Mouse (Mus musculus): ENCODE data around the gene Col6a2.

Col6a2 gene

DNA sequence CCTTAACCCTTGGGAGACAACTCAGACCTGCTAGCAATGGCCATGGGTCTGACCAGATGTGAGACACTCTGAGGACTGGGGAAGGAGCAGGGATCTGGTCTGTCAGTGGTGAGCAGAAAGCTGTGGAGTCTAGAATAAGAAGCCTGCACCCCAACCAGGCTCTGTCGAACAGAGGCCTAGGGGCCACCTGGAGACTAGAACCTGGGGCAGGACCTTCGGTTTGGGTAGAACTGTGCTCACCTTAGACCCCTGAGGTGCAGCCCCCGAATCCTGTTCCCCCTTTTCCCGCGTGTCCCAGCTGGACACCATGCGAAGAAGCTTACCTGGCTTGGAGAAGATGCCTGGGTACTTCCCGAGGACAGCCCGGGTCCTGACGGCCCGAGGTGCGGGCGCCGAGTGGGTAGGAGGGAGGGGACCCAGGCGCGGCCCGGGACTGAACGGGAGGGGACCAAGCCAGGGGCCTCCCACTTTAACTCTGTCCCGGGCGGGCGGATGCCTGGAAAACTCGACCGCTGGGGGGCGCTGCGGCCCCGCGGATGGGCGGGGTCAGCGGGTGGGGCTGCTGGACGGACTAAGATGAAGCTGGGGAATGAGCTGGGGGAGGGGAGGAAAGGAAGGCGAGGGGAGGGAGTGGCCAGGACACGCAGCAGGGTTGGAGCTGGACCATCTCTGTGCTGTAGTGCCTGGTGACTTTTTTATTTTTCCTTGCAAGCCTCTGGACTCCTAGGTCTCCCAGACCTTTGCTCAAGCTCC is at the start of gene Col6a2:
Gene Col6a2 (minus strand): TSS at position 703 of the 753 bp plus-strand sequence.
- TF ChIP-seq GATA4 (IDR thresholded peaks at IDR 0.05; ENCODE audit: insufficient replicate concordance, low read length) = no peak

DNA sequence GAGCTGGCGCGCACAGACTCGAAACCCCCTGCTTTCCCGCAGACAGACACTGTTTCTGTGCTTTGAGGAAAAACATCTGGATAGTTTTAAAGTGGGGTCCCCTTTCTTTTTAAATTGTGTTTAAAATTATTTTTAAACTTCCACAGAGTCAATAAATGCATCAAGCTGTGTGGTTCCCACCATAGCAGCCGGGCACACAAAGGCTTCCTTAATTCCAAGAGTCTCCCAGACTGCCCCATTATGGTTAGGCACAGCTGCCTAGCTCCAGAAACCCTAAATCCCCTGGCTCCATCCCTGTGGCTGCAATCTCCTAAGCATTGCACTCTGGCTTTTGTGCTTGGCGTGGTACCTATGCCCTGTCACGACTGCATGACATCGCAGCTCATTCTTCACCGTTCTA is 48.5 kb upstream of the Col6a2 start:
- TF ChIP-seq GATA4 (IDR thresholded peaks at IDR 0.05; ENCODE audit: insufficient replicate concordance, low read length) = no peak

GRCm38 (mm10) chr10:76668947-76669284 is 45.5 kb upstream of the Col6a2 start:
- no peak for TF ChIP-seq GATA4 (IDR thresholded peaks at IDR 0.05; ENCODE audit: insufficient replicate concordance, low read length)

DNA sequence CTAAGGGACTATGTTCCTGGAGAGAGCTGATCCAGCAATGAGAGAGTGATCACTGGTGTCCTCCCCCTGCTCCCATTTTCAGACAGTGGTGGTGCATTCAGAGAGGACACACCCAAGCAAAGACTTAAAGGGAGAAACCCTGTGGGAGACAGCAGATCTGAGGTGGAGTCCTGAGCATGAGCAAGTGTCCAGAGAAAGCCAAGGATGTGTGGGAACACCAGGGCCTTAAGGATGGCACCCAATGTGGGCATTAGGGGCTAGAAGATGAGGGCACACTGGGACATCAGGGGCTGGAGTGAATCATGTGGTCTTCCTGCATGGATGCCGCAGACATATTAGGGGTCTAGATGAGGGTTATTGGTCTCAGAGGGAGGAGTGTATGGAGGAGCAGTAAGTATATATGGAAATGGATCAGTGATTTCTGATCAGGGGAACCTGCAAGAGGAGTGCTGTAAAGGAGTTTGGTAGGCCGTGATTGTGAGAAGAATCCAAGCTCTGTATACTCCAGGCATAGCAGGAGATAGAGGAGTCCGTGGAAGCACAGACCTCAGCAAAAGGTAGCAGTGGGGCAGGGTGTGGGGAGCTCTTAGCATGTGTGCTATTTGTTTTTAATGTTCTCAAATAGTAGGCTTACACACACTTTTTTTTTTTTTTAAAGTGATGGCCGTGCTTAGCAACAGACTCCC is 45.0 kb upstream of the Col6a2 start:
- no peak for TF ChIP-seq GATA4 (IDR thresholded peaks at IDR 0.05; ENCODE audit: insufficient replicate concordance, low read length)

DNA sequence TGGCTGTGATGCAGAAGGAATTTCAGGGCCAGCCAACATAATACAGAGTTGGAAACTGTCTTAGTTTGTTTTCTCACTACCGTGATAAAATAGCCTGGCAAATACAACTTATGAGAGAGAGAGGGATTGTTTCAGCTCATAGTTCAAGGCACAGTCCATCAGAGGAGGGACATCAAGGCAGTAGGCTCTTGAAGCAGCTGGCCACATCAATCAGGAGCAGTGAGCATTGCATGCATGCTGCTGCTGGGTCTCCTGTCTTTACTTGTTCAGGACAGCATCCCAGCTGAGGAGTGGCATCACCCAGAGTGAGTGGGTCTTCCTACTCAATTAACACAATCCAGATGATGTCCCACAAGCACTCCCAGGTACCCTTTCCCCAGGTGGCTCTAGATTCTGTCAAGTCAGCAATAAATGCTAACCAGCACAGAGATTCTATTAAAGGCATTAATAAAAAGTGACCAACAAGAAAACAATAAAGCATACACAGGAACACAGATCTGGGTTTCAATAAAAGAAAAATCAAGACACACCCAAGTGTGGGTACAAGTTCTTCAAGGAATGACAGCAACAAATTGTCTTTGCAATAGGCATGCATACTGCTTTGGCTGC is 43.9 kb upstream of the Col6a2 start:
- TF ChIP-seq GATA4 (IDR thresholded peaks at IDR 0.05; ENCODE audit: insufficient replicate concordance, low read length) = no peak

DNA sequence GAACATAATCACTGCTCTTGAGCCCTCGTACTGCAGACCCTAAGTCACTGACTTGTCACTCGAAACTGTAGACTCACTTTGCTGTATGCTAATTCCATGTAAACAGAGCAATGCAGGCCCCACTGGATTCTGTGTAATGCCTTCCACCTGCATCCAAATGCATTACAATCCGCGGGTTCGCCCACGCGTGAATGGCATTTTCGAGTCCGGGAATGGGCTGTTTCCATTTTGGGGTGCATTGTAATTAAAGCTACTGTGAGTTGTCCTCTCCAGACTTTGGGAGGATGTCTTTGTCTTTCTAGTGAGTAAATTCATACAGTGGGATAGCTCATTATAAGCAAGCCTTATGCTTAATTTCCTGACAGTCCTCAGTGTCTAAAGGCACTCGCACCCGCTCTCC is 42.1 kb upstream of the Col6a2 start:
- TF ChIP-seq GATA4 (IDR thresholded peaks at IDR 0.05; ENCODE audit: insufficient replicate concordance, low read length) = no peak

- no peak for TF ChIP-seq GATA4 (IDR thresholded peaks at IDR 0.05; ENCODE audit: insufficient replicate concordance, low read length)
Observed at GRCm38 (mm10) chr10:76664156-76665115, 41.0 kb upstream of the Col6a2 start.

- no peak for TF ChIP-seq GATA4 (IDR thresholded peaks at IDR 0.05; ENCODE audit: insufficient replicate concordance, low read length)
Observed at GRCm38 (mm10) chr10:76653345-76654336, 30.2 kb upstream of the Col6a2 start.

- no peak for TF ChIP-seq GATA4 (IDR thresholded peaks at IDR 0.05; ENCODE audit: insufficient replicate concordance, low read length)
Observed at GRCm38 (mm10) chr10:76650662-76651342, 27.4 kb upstream of the Col6a2 start.

- no peak for TF ChIP-seq GATA4 (IDR thresholded peaks at IDR 0.05; ENCODE audit: insufficient replicate concordance, low read length)
Observed at GRCm38 (mm10) chr10:76648738-76649137, 25.3 kb upstream of the Col6a2 start.

DNA sequence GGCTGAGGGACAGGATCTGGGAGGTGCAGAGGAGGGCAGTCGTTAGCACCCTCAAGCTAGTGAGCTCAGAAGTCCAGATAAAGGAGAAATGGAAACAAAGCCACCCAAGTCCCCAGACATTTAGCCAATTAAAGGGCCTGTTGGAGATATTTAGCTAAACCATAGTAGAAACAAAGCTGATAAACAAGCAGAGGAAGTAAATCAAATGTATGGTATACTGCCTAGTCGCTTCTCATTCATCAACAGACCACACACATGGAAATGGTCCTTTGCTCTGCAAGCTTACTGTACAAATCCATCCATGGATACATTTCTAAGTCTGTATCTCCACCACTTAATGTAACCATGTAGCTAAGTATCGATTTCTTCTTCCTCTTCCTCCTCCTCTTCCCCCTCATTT is 24.0 kb upstream of the Col6a2 start:
- TF ChIP-seq GATA4 (IDR thresholded peaks at IDR 0.05; ENCODE audit: insufficient replicate concordance, low read length) = no peak

GRCm38 (mm10) chr10:76645686-76646085 is 22.3 kb upstream of the Col6a2 start:
- no peak for TF ChIP-seq GATA4 (IDR thresholded peaks at IDR 0.05; ENCODE audit: insufficient replicate concordance, low read length)

GRCm38 (mm10) chr10:76645066-76645465 is 21.6 kb upstream of the Col6a2 start:
- TF ChIP-seq GATA4 (IDR thresholded peaks at IDR 0.05; ENCODE audit: insufficient replicate concordance, low read length) = no peak

All from liver, adult (tissue).